Mouse (Mus musculus): ENCODE measurements around the gene Pim1. TPM values are rescaled to one million over a fixed set of nuclear protein-coding genes. Genes with fewer than 3 reads are reported as not detected.
"Not testable (repeated sequence)": the region's sequence is repeated elsewhere in the genome, so short reads cannot be mapped to it uniquely, and the experiment has no call there.

The Pim1 gene
- polyA plus RNA-seq, 1 experiment: 84.5 TPM

DNA sequence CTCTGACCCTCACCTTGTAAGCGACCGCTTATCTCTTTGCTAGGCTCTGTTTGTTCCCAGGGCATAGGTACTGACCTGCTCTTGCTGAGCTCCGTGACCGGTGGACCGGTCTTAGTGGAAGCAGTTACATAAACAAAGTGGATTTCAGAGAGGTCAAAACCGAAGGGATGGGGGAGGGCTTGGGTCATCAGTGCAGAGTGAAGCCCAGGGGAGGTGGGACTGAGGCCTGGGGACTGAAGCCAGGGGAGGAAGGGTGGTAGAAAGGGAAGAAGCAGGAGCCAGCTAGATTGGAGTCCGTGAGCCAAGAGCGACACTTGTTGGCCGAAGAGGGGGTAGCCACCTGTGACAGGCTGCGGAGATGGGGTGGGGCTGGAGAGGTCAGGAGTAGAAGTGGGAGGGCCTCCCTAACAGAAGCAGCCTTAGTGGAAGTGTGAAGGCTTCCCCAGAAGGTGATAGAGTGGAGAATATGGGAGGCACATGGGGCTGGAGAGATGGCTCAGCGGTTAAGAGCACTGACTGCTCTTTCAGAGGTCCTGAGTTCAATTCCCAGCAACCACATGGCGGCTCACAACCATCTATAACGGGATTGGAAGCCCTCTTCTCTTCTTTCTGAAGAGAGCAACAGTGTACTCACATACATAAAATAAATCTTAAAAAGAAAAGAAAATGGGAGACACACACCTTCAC lies 22.6 kb downstream of the Pim1 start:
- no peak overlapping the region for H3K4me3 ChIP-seq (ENCODE audit: insufficient read depth, low read length)
- no peak overlapping the region for H3K27ac ChIP-seq (ENCODE audit: insufficient read depth, low read depth, low read length)
- H3K4me1 ChIP-seq (ENCODE audit: control insufficient read depth, insufficient read depth, low read length): 0 out of 2 replicates have a peak, but pooled peaks cover 2% of the 10 kb centered on the region
- TF ChIP-seq POLR2A (IDR thresholded peaks at IDR 0.05; ENCODE audit: borderline replicate concordance, low read depth, low read length) (no peak), CTCF (IDR thresholded peaks at IDR 0.05; ENCODE audit: low read depth, low read length) (peak; percentile 65; the same call in 1 of the 2 replicates)

DNA sequence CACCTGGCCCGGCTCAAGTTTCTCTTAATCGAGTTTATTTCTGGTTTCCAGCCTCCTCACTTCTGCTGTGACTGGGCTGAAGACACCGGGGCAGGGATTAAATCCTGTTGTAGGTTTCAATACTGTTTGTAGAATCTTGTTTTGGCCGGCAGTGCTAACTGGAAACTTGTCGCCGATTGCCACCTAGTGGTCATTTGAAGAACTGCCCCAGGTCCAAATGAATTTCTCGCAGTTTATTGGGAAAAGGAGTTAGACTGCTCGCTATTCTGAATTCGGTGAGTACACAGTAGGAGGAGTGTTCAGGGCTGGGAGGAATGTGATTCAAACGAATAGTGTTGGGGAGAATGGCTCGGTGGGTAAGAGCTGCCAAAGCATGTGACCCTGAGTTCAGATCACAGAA lies 23.9 kb downstream of the Pim1 start:
- no peak overlapping the region for H3K4me3 ChIP-seq (ENCODE audit: insufficient read depth, low read length)
- 0 out of 2 replicates have a peak, but pooled peaks cover 2% of the 10 kb centered on the region for H3K4me1 ChIP-seq (ENCODE audit: control insufficient read depth, insufficient read depth, low read length)

DNA sequence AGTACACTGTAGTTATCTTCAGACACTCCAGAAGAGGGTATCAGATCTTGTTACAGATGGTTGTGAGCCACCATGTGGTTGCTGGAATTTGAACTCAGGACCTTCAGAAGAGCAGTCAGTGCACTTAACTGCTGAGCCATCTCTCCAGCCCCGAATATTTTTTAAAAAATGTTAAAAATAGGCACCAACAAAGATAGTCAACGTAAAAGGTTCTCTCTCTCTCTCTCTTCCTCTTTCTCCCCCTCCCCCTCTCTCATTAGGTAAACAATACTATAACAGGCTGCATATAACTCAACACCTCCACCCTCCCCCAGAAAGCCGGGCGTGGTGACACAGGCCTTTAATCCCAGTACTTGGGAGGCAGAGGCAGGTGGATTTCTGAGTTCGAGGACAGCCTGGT lies 28.1 kb downstream of the Pim1 start:
- not testable (repeated sequence) for H3K4me3 ChIP-seq (ENCODE audit: insufficient read depth, low read length); H3K4me1 ChIP-seq (ENCODE audit: control insufficient read depth, insufficient read depth, low read length); H3K27ac ChIP-seq (ENCODE audit: insufficient read depth, low read depth, low read length)

More for the DNA sequence above, 23.9 kb downstream of the Pim1 start:
- TF ChIP-seq POLR2A (IDR thresholded peaks at IDR 0.05; ENCODE audit: borderline replicate concordance, low read depth, low read length): no peak
- peak; percentile 77 for TF ChIP-seq CTCF (IDR thresholded peaks at IDR 0.05; ENCODE audit: low read depth, low read length)
- H3K27ac ChIP-seq (ENCODE audit: insufficient read depth, low read depth, low read length): no peak overlapping the region

DNA sequence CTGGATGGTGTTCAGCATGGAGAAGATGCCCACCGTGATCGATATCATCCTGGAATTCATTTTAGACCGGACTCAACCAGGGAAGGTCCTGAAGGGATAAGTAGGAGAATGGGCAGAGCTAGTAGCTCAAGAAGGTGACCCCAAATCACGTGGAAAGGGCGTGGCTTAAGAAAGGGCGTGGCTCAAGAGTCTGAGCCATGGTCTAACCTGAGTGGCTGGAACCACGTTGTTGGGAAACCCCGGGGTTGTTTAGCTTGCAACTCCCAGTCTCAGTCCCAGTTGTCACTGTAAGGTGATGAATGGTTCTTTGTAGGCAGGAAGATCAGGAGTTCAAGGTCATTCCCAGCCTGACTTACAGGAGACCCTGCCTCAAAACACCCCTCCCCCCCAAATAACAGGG lies 29.2 kb downstream of the Pim1 start:
- no peak for TF ChIP-seq CTCF (IDR thresholded peaks at IDR 0.05; ENCODE audit: low read depth, low read length)
- TF ChIP-seq POLR2A (IDR thresholded peaks at IDR 0.05; ENCODE audit: borderline replicate concordance, low read depth, low read length): no peak
- Histone ChIP-seq H3K4me1 (ENCODE audit: control insufficient read depth, insufficient read depth, low read length) (no peaks in the 10 kb centered on the region), H3K27ac (ENCODE audit: insufficient read depth, low read depth, low read length) (no peak overlapping the region), H3K4me3 (ENCODE audit: insufficient read depth, low read length) (no peak overlapping the region)

DNA sequence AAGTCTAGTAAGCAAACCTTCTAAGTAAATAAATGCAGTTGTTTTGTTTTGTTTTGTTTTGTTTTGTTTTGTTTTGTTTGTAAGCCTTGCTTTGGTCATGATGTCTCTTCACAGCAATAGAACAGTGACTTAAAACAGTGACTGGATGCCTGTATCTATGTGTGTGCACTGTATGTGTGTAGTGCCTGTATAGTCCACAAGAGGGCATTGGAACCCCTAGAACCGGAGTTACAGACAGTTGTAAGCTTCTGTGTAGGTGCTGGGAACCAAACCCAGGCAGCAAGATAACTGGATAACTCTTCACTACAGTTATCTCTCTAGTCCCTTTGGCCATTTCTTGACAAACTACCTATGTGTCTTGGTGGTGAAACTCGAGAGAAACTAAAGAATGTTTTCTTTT lies 35.1 kb downstream of the Pim1 start:
- TF ChIP-seq POLR2A (IDR thresholded peaks at IDR 0.05; ENCODE audit: borderline replicate concordance, low read depth, low read length) (no peak), CTCF (IDR thresholded peaks at IDR 0.05; ENCODE audit: low read depth, low read length) (no peak)

DNA sequence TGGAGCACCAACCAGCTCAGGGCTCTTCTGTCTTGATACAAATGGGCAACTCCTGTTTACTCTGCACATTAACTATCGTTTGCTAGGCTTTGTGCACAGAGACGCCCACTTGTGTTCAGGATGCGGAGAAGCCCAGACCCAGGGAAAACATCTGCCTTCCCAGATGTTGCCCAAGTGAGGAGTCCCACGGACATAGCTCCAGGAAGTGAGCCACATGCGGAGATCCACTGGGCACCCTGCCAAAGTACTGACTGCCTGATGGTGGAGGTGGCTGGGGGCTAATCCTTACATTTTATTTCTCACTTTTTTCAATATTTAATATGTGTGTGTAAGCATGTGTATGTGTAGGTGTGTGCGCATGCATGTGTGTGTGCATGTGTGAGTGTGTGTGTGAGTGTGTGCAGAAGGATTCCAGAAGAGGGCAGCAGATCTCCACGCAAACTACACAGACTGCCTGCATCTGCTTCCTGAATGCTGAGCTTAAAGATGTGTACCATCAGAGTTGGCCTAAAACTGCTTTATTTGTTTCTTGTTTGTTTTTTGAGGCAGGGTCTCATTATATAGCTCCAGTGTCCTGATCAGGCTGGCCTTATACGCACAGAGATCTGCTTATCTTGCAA lies 38.1 kb downstream of the Pim1 start:
- Histone ChIP-seq H3K4me3 (ENCODE audit: insufficient read depth, low read length) (no peak overlapping the region), H3K4me1 (ENCODE audit: control insufficient read depth, insufficient read depth, low read length) (peaks cover 9% of the 10 kb centered on the region), H3K27ac (ENCODE audit: insufficient read depth, low read depth, low read length) (no peak overlapping the region)
- TF ChIP-seq POLR2A (IDR thresholded peaks at IDR 0.05; ENCODE audit: borderline replicate concordance, low read depth, low read length): no peak
- peak; percentile 57; the same call in 1 of the 2 replicates for TF ChIP-seq CTCF (IDR thresholded peaks at IDR 0.05; ENCODE audit: low read depth, low read length)

More for the DNA sequence above, 35.1 kb downstream of the Pim1 start:
- no peak overlapping the region for H3K4me3 ChIP-seq (ENCODE audit: insufficient read depth, low read length)
- H3K4me1 ChIP-seq (ENCODE audit: control insufficient read depth, insufficient read depth, low read length): no peaks in the 10 kb centered on the region
- H3K27ac ChIP-seq (ENCODE audit: insufficient read depth, low read depth, low read length): no peak overlapping the region

DNA sequence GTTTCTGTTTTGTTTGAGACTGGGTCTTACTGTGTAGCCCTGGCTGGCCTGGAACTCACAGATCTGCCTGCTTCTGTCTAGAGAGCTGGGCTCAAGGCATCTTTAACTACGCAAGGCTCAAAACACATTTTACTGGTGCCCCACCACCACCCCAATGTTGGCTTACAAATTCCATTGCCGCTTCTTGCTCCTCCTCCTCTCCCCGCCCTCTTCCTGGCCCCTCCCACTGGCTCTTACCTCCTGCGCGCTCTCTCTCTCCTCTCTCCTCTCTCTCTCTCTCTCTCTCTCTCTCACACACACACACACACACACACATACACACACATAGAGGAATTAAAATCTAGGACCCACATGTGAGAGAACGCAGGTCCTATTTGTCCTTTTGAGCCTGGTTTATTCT lies 40.0 kb downstream of the Pim1 start:
- H3K4me3 ChIP-seq (ENCODE audit: insufficient read depth, low read length): no peak overlapping the region
- H3K4me1 ChIP-seq (ENCODE audit: control insufficient read depth, insufficient read depth, low read length): peaks cover 9% of the 10 kb centered on the region
- no peak overlapping the region for H3K27ac ChIP-seq (ENCODE audit: insufficient read depth, low read depth, low read length)
- TF ChIP-seq CTCF (IDR thresholded peaks at IDR 0.05; ENCODE audit: low read depth, low read length): no peak
- TF ChIP-seq POLR2A (IDR thresholded peaks at IDR 0.05; ENCODE audit: borderline replicate concordance, low read depth, low read length): no peak

DNA sequence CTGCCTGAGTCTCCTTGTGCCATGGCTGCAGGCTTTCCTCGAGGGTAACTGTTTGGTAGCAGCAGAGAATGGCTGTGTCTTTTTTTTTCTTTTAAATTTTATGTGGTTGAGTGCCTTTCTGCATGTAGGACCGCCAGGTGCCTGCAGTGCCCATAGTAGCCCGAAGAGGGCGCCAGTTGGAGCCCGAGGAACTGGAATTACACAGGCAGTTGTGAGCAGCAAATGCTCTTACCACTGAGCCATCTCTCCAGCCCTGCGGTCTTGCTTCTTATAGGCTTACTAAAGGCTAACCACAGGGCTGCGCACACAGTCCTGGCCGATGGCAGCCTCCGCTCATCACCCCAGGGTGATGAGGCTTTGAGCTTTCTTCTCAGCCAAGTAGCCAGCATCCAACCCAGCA lies 40.7 kb downstream of the Pim1 start:
- TF ChIP-seq CTCF (IDR thresholded peaks at IDR 0.05; ENCODE audit: low read depth, low read length) (peak; percentile 36; the same call in 1 of the 2 replicates), POLR2A (IDR thresholded peaks at IDR 0.05; ENCODE audit: borderline replicate concordance, low read depth, low read length) (no peak)
- H3K27ac ChIP-seq (ENCODE audit: insufficient read depth, low read depth, low read length): no peak overlapping the region
- no peak overlapping the region for H3K4me3 ChIP-seq (ENCODE audit: insufficient read depth, low read length)
- H3K4me1 ChIP-seq (ENCODE audit: control insufficient read depth, insufficient read depth, low read length): peaks cover 9% of the 10 kb centered on the region

DNA sequence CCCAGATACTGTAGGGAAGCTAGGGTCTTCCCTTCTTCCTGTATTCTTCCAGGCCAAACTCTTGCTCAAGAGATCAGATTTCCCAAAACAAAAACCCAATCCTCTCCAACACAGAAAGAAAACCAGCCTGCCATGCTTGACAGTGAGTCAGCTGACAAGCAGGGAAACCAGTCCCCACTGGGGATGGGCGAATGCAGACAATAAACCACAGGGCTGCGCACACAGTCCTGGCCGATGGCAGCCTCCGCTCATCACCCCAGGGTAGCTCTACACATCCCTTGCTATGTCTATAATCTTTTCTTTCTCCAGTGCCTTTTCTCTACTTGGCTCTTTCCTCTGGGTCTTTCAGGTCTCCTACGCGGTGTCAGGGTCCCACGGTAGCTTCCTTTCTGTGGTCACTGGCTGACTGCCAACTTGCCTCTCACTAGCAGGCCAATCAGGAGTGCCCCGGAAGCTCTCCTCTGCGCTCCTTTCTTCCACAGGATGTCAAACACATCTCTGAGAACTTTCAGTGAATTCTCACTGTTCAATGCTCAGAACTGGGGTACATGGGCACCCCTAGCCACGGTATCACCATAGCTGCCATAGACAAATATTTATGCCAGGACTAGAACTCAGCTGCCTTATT lies 41.3 kb downstream of the Pim1 start:
- H3K4me3 ChIP-seq (ENCODE audit: insufficient read depth, low read length): no peak overlapping the region
- H3K27ac ChIP-seq (ENCODE audit: insufficient read depth, low read depth, low read length): no peak overlapping the region
- TF ChIP-seq CTCF (IDR thresholded peaks at IDR 0.05; ENCODE audit: low read depth, low read length): no peak
- TF ChIP-seq POLR2A (IDR thresholded peaks at IDR 0.05; ENCODE audit: borderline replicate concordance, low read depth, low read length): no peak
- H3K4me1 ChIP-seq (ENCODE audit: control insufficient read depth, insufficient read depth, low read length): peaks cover 9% of the 10 kb centered on the region

DNA sequence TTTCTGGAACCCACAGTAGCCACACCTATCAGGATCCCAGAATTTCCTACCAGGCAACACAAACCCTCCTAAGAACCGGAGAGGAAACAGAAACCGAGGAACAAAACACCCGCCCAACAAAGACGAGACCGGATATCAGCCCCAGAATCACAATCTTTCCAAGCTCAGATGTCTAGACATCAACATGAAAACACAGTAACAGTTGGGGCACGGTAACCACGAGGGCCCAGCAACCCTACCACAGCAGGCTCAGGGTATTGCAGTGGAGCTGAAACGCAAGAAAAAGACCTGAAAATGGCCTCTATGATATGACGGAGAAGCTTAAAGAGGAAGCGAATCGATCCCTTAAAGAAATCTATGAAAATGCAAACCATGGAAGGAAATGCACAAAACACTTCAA lies 43.3 kb downstream of the Pim1 start:
- H3K27ac ChIP-seq (ENCODE audit: insufficient read depth, low read depth, low read length): no peak overlapping the region
- no peak for TF ChIP-seq POLR2A (IDR thresholded peaks at IDR 0.05; ENCODE audit: borderline replicate concordance, low read depth, low read length)
- TF ChIP-seq CTCF (IDR thresholded peaks at IDR 0.05; ENCODE audit: low read depth, low read length): no peak

More for the DNA sequence above, 43.3 kb downstream of the Pim1 start:
- Histone ChIP-seq H3K4me1 (ENCODE audit: control insufficient read depth, insufficient read depth, low read length) (peaks cover 9% of the 10 kb centered on the region), H3K4me3 (ENCODE audit: insufficient read depth, low read length) (no peak overlapping the region)

Measured in bone marrow macrophage, adult 2 months (primary cell).